Mouse (Mus musculus): ENCODE results near the gene Magoh.
A peak's percentile ranks its signal among the peaks of the same experiment; 100 is the strongest.

The Magoh gene

GRCm38 (mm10) chr4:107889731-107890432 is 10.3 kb downstream of the Magoh start, which contains the start of gene 0610037L13Rik:
0610037L13Rik (plus strand) TSS chr4:107889813.
- DNase-seq = peak; percentile 91

GRCm38 (mm10) chr4:107892663-107893062 is 13.1 kb downstream of the Magoh start:
- DNase-seq = no peak

- DNase-seq = no peak
These were observed 19.8 kb downstream of the Magoh start for GRCm38 (mm10) chr4:107899211-107899927.

GRCm38 (mm10) chr4:107900206-107900605 is 20.7 kb downstream of the Magoh start:
- no peak for DNase-seq

- DNase-seq = no peak
These were observed 24.7 kb downstream of the Magoh start for GRCm38 (mm10) chr4:107904252-107904651.

GRCm38 (mm10) chr4:107906561-107906960 is 27.0 kb downstream of the Magoh start:
- no peak for DNase-seq

- no peak for DNase-seq
These were observed 30.5 kb downstream of the Magoh start for GRCm38 (mm10) chr4:107910020-107910419.

- DNase-seq = no peak
These were observed 40.8 kb downstream of the Magoh start for GRCm38 (mm10) chr4:107920336-107920735.

- no peak for DNase-seq
These were observed 41.7 kb downstream of the Magoh start for GRCm38 (mm10) chr4:107921152-107921695.

GRCm38 (mm10) chr4:107921952-107922351 is 42.4 kb downstream of the Magoh start:
- peak; percentile 5 for DNase-seq

GRCm38 (mm10) chr4:107923145-107923802 is 43.7 kb downstream of the Magoh start, which contains the start of gene Cpt2:
Cpt2 (minus strand) TSS chr4:107923610.
- DNase-seq = peak; percentile 96

GRCm38 (mm10) chr4:107923803-107924194 is 44.2 kb downstream of the Magoh start:
- no peak for DNase-seq

GRCm38 (mm10) chr4:107928269-107928668 is 48.7 kb downstream of the Magoh start:
- no peak for DNase-seq

- no peak for DNase-seq
These were observed 49.2 kb downstream of the Magoh start for GRCm38 (mm10) chr4:107928726-107929125.

- DNase-seq = no peak
These were observed 51.9 kb downstream of the Magoh start for GRCm38 (mm10) chr4:107931453-107931852.

GRCm38 (mm10) chr4:107933239-107933638 is 53.7 kb downstream of the Magoh start:
- DNase-seq = no peak

- no peak for DNase-seq
These were observed 55.7 kb downstream of the Magoh start for GRCm38 (mm10) chr4:107935254-107935653.
